Mouse (Mus musculus): ENCODE data around the gene Paqr8.
"Not testable (repeated sequence)": the region's sequence is repeated elsewhere in the genome, so short reads cannot be mapped to it uniquely, and the experiment has no call there.

The Paqr8 gene

GRCm38 (mm10) chr1:20912115-20912514, 21.7 kb downstream of the Paqr8 start:
- no peak for DNase-seq (ENCODE audit: low spot score in 2 of 2)

- DNase-seq (ENCODE audit: low spot score in 2 of 2), result no peak
Measured at GRCm38 (mm10) chr1:20912527-20913171, 22.2 kb downstream of the Paqr8 start.

GRCm38 (mm10) chr1:20914769-20915168, 24.4 kb downstream of the Paqr8 start:
- no peak for DNase-seq (ENCODE audit: low spot score in 2 of 2)

GRCm38 (mm10) chr1:20915608-20916007, 25.2 kb downstream of the Paqr8 start:
- DNase-seq (ENCODE audit: low spot score in 2 of 2), result no peak

DNA sequence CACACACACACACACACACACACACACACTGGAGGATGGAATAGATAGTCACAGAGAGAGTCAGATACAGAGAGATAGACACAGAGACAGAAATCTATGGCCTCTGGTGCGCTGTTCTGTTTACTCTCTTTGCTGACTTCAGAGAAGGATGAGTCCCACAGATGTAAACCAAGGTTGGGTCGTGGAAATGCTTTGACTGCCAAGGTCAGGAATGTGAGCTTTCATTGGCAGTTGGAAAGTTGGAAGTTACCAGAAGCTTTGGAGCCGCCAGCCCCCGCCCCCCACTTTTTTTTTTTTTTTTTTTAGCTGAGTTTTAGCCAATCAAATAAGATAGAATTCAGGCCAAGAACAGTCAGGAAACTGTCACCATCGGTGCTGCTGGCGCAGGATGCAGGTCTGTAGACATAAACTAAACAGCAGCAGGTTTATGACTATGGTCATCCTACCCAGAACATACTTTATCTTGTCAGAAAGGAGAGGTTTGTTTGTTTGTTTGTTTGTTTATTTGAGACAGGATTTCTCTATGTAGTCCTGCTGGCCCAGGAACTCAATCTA, 27.2 kb downstream of the Paqr8 start:
- no peak for DNase-seq (ENCODE audit: low spot score in 2 of 2)

DNA sequence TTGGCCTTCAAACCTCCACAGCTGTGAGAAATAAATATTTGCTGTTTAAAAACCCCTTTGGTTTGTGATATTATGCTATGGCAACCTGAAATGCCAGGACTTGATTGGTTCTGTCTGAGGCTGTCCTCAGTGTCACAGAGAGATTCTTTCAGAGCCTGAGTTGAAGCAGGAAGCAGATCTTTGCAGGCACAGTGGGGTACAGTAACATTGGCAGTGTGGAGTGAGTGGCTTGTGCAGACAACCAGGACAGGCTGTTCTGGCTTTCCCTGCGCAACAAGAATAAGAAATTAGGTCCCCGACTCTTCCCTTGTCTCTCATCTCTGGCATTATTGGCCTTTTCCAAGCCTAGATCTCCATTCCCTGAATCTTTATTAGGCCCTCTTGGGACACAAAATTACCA, 29.3 kb downstream of the Paqr8 start:
- no peak for DNase-seq (ENCODE audit: low spot score in 2 of 2)

DNA sequence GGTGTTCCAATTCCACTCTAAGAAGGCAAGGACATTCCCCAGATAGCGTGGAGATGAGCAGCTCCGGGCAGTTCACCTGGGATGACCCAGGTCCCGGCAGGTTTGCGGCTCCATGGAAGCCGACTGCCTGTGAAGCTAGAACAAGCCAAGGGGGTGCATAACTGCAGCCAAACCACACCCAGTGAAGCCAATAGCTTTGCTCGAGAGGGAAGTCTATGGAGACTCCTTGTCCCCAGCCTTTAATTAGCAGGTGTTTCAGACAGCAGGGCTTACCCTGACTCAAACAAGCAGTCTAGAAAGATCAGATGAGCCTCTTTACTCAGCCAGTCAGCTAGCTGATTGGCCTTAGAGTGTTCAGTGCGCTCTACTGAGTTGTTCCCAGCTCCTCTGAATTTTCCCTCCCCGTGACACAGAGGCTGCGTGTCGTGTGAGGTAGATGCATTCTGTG, 30.7 kb downstream of the Paqr8 start:
- DNase-seq (ENCODE audit: low spot score in 2 of 2), result peak in 1 of 2 experiments; percentile 41

GRCm38 (mm10) chr1:20922612-20923399, 32.4 kb downstream of the Paqr8 start:
- peak in 1 of 2 experiments; percentile 63 for DNase-seq (ENCODE audit: low spot score in 2 of 2)

DNA sequence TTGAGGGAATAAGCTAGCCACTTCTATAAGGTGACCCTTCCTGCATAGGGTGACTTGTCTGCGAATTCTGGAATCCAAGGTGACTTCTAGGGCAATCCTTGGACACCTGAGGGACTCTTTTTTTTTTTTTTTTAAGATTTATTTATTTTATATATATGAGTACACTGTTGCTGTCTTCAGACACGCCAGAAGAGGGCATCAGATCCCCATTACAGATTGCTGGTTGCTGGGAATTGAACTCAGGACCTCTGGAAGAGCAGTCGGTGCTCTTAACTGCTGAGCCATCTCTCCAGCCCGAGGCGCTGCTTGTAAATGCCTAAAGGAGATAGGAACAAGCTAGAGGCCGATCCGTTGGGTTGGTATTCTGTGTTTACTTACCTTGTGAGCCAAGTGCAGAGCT, 34.9 kb downstream of the Paqr8 start:
- DNase-seq (ENCODE audit: low spot score in 2 of 2), result not testable (repeated sequence)

GRCm38 (mm10) chr1:20925926-20926325, 35.5 kb downstream of the Paqr8 start:
- no peak for DNase-seq (ENCODE audit: low spot score in 2 of 2)

GRCm38 (mm10) chr1:20926376-20926775, 36.0 kb downstream of the Paqr8 start:
- DNase-seq (ENCODE audit: low spot score in 2 of 2), result no peak

GRCm38 (mm10) chr1:20928487-20928886, 38.1 kb downstream of the Paqr8 start:
- DNase-seq (ENCODE audit: low spot score in 2 of 2), result no peak

DNA sequence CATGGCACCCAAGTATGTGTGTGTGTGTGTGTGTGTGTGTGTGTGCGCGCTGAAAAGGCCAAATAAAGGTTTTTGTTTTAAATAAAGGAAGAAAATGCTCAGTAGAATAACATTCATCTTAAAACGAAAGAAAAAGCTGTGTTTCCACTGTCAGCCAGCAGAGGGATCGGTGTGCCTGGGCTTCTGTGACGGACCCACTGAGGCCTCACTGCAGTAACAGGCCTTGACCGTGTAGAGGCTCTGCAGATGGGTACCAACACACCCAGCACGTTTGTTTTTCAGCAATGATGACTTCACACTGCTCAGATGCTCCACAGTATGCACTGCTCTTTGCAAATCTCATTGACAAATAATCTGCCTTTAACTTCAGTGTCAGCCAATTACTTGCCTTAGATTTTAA, 43.1 kb downstream of the Paqr8 start:
- peak; percentile 70 to 78 for DNase-seq (ENCODE audit: low spot score in 2 of 2)

DNA sequence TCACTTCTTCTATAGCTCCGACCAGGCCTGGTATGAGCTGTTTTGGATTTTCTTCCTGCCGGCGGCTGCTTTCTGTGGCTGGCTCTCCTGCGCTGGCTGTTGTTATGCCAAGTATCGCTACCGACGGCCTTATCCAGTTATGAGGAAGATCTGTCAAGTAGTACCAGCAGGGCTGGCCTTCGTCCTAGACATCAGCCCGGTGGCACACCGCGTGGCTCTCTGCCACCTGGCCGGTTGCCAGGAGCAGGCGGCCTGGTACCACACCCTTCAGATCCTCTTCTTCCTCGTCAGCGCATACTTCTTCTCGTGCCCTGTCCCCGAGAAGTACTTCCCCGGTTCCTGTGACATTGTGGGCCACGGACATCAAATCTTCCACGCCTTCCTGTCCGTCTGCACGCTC, 44.7 kb downstream of the Paqr8 start:
- peak in 1 of 2 experiments; percentile 48 for DNase-seq (ENCODE audit: low spot score in 2 of 2)

- DNase-seq (ENCODE audit: low spot score in 2 of 2), result peak; percentile 56 to 73
Measured at GRCm38 (mm10) chr1:20939046-20939445, 48.6 kb downstream of the Paqr8 start.

DNA sequence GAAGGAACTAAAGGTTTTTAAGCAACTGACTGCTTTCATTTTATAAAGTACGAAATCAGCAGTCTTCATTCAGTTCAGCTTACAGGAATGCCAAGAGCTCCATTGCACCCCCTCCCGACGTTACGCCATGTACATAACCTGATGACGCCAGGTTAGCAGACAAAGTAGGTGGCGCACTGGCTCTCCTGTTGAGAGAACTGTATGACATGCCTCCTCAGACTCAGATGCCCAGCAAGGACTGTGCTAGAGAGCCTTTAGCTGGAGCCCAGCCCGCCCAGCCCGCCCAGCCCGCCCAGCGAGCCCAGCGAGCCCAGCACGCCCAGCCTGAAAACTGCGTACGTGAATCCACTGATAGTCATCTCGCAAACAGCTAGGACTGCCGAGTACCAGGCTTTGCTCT, 49.7 kb downstream of the Paqr8 start:
- DNase-seq (ENCODE audit: low spot score in 2 of 2), result no peak

DNA sequence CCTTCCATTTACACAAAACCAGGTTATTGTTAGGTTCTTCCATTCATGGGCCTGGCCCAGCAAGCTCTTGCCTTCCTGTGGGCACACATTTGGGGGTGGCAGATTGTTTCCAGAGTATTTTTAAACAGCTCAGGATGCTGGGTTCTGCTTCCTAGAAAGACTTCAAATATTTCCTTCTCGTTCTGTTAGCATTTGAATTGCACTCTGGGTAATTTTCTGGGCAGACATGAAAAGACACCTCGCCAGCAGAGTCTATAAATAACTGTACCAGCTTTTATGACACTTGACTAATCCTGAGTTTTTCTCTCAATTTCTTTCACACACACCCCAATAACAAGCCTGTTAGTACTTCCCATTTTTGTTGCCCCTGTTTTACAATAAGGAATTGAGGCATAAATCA, 50.9 kb downstream of the Paqr8 start:
- DNase-seq (ENCODE audit: low spot score in 2 of 2), result no peak

- DNase-seq (ENCODE audit: low spot score in 2 of 2), result no peak
Measured at GRCm38 (mm10) chr1:20941857-20942256, 51.5 kb downstream of the Paqr8 start.

DNA sequence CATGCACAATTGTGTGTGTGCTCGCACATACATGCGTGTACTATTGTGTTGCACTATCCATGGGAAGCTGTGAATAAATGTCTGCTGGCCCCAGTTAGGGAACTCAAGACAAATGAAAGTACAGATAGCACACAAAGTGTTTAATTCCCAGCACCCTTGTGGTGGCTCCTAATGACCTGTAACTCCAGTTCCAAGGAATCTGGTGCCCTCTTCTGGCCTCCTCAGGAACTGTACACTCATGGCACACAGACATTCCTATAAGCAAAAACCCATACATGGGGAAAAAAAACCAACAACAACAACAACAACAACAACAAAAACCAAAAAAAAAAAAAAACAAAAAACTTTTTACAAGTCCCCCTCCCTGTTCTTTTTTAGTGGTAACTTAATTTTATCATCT, 52.6 kb downstream of the Paqr8 start:
- no peak for DNase-seq (ENCODE audit: low spot score in 2 of 2)

- DNase-seq (ENCODE audit: low spot score in 2 of 2), result peak; percentile 96 to 97
Measured at GRCm38 (mm10) chr1:20951300-20951763, 60.9 kb downstream of the Paqr8 start, which contains the start of gene Efhc1. Gene Efhc1 (plus strand): TSS chr1:20951626.

GRCm38 (mm10) chr1:20951799-20952198, 61.4 kb downstream of the Paqr8 start:
- DNase-seq (ENCODE audit: low spot score in 2 of 2), result no peak

DNA sequence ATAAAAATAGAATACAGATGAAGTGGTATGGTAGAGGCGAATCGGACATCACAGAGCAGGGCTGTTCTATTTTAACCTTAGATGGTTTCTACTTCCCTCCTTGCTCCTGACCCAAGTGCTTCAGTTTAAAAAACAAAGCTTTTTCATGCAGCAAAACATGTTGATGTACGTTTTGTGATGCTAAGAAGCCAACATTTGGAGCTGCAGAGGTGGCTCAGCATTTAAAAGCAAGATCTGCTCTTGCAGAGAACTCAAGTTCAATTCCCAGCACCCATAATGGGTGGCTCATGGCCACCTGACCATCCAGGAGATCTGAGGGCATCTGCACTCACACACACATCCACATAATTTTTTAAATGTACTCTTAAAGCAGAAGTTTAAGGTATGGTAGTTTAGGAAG, 64.5 kb downstream of the Paqr8 start:
- no peak for DNase-seq (ENCODE audit: low spot score in 2 of 2)

GRCm38 (mm10) chr1:20969642-20970041, 79.2 kb downstream of the Paqr8 start:
- DNase-seq (ENCODE audit: low spot score in 2 of 2), result no peak
